Mouse (Mus musculus) megakaryocyte progenitor cell, adult 5-6 weeks (primary cell): ENCODE measurements around the gene Slc34a1. TPM values are rescaled to one million over a fixed set of nuclear protein-coding genes. Genes with fewer than 3 reads are reported as not detected.
"Not testable (repeated sequence)": the region's sequence is repeated elsewhere in the genome, so short reads cannot be mapped to it uniquely, and the experiment has no call there.

Source experiments
- ATAC-seq: replicated peaks from 2 replicates; pipeline ENCODE4 v1.8.0; 2016; ENCODE audit warnings: mild to moderate bottlenecking, moderate TSS enrichment, inconsistent platforms; ENCODE audit not compliant: poor library complexity
- total RNA-seq, 2 experiments: library from RNA; stranded (forward) in 1 of 2; stranded (reverse) in 1 of 2; fragments of 157-497, 149-512 nt in 1 of 2; fragments of 200-1000 nt in 1 of 2; gene quantifications; 2 replicates each; pipeline versions ENCODE4 v1.2.3 to v1.2.4; 2015 to 2017

Gene Slc34a1
- total RNA-seq, 2 experiments from 2014 or later = 0.08 to 0.12 TPM

GRCm38 (mm10) chr13:55431889-55432685, 34.1 kb downstream of the Slc34a1 start:
- ATAC-seq = peak; percentile 57

DNA sequence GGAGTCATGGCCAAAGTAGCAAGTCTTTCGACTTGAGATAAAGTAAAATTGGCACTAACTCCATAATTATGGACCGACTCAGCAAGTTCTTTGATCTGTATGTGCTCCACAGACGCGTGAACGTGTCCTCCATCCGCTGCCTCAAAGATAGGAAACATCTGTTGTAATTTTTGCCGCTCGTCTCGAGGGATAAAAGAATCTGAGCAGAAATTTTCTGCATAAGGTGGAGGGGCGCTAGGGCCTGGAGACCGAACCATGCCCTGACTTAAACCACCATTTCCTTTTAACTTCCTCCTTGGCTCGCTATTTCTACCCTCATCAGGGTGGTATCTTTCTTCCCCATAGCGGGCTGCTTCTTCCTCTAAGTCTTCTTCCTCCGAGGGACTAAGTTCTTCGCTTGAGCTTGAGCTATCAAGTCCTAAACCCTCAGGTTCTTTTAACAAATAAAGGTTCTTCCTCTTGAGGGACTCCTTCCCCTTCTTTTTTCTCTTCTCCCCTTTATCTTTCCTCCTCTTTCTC, 39.2 kb downstream of the Slc34a1 start:
- ATAC-seq = not testable (repeated sequence)

DNA sequence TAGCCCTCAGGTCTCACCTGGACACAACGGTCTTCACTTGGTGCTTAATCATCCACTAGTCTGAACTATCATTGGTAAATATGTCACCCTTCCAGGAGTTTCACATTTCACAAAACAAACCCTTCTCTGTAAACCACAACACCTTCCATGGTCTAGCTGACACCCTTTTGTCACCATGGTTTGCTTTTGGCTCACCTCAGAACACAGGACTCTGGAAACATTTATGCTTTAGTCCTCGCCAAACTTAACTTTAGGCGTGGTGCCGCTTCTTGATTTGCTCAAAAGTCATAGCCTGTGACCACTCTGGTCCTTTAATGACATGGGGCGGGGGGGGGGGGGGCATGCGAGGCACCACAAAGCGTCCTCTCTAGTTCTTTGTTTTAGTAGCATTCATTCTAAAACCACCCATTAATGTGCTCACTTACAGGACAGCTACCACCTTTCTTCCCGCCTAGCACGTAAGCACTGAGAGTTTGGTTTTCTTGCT, 45.9 kb downstream of the Slc34a1 start:
- no peak for ATAC-seq

GRCm38 (mm10) chr13:55444286-55444936, 46.4 kb downstream of the Slc34a1 start:
- peak; percentile 10 for ATAC-seq

DNA sequence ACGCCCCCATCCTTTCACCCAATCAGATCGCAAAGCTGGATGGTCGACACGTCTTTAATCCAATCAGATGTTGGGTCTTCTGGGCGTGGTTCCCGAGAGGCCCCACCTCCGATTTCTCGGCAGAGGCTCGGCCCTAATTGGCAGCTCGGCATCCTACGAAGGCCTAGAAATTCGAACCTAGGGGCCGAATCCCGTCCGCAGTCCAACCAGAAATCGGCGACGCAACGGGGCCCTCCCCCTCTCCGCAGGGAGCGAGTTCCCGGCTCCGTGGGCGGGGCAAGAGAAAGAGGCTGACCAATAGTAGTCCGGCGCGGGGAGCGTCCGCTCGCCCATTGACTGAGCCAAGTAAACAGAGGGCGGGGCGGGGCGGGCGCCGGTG, 46.9 kb downstream of the Slc34a1 start, which contains the start of gene Grk6:
Gene Grk6 (plus strand): TSS at position 136 of the 379 bp plus-strand sequence.
- ATAC-seq = peak; percentile 78

DNA sequence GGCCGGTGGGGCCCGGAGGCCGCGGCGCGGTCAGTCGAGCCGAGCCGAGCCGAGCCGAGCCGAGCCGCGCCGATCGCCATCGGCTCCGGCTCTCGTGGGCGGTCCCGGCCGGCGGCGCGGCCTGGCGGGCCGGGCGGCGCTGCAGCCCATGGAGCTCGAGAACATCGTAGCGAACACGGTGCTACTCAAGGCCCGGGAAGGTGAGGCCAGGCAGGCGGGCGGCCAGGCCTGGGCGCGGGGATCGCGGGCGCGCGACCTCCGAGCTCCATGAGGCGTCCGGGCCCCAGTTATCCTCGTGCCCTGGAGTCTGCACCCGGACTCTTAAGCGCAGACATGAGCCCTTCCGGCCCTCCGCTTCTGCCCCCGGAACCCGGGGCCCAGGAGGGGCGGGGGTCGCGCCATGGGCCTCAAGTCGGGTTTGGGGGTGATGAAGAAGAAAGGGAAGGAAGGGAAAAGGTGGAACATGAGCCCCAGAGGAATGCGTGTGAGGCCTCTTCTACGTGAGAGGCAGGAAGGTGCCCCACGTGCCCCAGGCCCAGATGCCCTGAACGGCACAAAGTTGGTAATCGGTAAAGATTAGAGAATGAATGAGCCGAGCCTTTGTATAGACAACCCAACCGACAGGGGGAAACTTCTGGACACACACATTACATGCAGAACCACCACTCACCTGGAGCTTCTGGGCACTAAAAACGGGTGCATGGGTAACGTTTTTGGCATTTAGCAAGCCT, 47.5 kb downstream of the Slc34a1 start:
- ATAC-seq = no peak

DNA sequence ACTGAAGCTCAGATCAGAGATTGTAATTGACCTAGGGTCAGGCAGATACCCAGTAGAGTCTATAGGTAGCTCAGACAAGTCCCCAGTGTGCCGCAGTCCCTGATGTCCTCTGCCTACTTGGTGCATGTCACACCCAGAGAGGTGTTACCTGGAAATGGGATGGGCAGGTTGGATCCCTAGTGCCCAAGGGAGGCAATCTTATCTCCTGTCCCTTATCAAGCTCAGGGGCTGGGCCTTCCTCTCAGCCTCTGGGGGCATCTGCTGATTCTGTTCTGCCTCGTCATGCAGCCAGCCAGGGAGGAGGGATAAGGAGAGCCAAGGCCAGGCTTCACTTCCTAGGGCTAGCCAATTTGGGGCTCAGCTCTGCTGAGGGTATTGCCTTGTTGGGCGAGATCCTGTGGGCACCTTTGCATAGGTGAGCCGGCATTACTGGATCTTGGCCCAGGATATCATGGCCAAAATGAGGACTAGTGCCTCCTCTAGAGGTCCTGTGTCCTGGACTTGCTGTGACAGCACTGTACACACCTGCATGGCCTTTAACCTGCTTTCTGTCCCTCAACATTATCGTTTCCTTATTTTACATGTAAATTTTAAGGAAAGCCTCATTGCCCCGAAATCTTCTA, 48.6 kb downstream of the Slc34a1 start:
- peak; percentile 27 for ATAC-seq

DNA sequence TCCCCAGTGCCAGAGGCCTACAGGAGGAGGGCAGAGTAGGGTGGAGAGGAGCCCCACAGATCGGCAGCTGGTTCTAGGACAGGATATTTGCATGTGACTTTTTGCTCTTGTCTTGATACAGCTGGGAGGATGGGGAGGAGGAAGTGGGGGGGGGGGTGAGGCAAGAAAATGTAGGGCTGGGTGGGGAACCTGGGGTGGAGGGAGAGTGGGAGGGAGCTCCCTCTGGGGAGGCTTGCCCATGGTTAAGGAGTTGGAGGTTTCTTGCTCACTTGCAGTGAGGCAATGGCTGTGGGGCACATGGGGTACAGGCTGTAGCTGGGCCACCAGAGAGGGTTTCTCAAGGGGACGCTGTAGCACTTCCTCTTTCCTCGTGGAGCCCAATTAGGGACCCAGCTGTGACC, 49.6 kb downstream of the Slc34a1 start:
- peak; percentile 45 for ATAC-seq

DNA sequence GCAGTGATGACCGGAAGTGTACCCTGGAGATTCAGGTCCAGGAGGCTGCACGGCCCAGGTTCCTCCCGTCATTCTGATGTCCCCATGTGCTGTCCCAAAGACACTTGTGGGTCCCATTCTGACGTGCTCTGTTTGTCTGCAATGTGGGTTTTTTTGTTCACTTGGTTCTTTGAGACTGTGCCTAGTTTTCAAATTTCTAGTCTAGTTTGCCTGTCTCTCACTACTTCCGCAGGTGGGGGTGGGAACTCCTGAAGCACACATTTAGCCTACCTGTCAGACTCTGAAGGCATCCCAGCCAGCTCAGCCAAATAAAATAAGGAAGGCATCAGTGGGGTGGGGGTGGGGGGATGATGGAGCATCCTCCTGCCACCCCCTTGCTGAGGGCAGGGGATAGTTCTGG, 50.1 kb downstream of the Slc34a1 start:
- no peak for ATAC-seq

DNA sequence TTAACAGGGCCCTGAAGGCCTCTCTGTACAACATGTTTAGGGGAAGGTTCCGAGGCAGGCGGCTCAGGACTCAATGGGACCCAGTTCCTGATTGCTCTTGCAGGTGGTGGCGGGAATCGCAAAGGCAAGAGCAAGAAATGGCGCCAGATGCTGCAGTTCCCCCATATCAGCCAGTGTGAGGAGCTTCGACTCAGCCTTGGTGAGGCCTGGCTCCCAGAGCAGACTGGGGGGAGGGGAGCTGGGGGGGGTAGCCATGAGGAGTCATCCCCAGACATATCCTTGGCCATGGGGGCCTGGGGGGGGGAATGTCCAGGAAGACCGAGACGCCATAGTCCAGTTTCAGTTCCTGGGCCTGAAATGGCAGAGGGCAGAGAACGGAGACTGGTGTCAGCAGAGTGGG, 51.2 kb downstream of the Slc34a1 start:
- no peak for ATAC-seq

DNA sequence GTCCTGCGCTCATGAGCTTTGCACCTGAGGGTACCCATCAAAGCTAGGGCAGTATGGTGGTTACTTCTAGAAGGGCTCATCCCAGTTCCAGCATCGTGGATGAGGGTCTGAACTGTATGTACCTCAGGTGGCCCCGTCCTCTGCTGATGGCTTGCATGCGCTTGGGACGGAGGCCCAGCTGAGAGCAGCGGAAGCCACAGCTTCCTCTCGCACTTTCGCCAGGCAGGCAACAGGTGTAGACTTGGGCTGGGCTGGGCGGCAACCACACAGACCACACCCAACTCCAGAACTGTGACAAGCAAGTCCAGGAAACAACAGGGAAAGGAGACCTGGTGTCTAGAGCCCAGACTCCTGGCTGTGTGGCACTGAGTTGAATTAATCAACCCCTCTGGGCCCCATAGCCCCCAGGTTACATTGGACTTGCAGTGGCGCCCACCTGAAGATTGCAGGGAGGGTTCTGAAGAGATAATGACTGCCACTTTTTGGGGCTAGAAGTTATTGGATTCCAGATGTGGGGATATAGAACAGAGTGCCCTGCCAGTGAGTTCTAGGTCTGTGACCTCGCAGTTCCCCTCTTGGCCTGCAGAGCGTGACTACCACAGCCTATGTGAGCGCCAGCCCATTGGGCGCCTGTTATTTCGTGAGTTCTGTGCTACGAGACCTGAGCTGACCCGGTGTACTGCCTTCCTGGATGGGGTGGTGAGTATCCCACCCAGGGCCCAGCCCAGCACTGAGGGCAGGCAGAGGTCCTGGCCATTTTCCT, 51.9 kb downstream of the Slc34a1 start:
- ATAC-seq = no peak; the same call in 1 of the 2 replicates

- ATAC-seq = no peak
These were observed 52.6 kb downstream of the Slc34a1 start for GRCm38 (mm10) chr13:55450511-55450980.

- ATAC-seq = no peak
These were observed 53.3 kb downstream of the Slc34a1 start for GRCm38 (mm10) chr13:55451296-55451695.

DNA sequence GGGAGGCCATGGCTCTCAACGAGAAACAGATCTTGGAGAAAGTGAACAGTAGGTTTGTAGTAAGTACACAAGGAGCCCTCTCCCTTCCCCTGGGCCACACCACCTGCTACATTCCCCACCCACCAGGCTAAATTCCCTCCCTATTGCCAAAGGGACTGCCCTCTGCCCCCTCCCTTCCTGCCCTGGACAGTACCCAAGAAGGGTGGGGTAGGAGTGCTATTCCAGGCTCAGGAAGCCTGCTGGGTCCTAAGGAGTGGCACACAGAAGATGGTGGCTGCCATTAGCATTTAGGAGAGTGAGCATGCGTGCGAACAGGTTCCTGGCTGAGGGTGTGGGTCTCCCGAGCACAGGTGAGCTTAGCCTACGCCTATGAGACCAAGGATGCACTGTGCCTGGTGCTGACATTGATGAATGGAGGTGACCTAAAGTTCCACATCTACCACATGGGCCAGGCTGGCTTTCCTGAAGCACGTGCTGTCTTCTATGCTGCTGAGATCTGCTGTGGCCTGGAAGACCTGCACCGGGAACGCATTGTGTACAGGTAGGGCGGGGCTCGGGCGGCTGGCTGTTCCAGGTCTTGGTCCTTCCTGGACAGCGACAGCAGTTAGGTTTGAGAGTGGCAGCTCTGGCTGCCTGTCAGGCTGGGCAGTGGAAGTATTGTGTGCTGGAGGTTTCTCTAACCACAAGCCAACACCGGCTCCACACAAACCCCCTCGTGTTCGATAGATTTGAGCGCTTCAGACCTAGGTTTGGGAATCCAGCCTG, 54.0 kb downstream of the Slc34a1 start:
- no peak for ATAC-seq

DNA sequence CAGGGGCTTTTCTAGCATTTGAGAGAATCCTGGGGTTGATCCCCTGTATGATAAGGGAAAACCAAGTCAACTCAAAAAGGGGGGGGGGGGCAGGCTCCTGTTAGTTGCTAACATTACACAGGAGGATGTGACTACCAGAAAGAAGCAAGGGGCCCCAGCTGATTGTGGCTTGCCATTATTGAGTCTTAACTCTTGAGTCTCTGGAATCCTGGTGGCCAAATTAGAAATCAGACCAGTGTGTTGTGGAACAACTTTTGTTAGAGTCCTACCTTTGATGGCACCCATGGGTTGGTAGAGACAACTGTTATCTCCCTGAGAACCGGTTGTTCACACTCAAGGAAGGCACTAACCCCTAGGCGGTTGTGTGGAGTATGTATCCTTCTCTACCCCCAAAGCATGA, 65.0 kb downstream of the Slc34a1 start:
- no peak for ATAC-seq

- ATAC-seq = no peak
These were observed 65.5 kb downstream of the Slc34a1 start for GRCm38 (mm10) chr13:55463399-55464026.

DNA sequence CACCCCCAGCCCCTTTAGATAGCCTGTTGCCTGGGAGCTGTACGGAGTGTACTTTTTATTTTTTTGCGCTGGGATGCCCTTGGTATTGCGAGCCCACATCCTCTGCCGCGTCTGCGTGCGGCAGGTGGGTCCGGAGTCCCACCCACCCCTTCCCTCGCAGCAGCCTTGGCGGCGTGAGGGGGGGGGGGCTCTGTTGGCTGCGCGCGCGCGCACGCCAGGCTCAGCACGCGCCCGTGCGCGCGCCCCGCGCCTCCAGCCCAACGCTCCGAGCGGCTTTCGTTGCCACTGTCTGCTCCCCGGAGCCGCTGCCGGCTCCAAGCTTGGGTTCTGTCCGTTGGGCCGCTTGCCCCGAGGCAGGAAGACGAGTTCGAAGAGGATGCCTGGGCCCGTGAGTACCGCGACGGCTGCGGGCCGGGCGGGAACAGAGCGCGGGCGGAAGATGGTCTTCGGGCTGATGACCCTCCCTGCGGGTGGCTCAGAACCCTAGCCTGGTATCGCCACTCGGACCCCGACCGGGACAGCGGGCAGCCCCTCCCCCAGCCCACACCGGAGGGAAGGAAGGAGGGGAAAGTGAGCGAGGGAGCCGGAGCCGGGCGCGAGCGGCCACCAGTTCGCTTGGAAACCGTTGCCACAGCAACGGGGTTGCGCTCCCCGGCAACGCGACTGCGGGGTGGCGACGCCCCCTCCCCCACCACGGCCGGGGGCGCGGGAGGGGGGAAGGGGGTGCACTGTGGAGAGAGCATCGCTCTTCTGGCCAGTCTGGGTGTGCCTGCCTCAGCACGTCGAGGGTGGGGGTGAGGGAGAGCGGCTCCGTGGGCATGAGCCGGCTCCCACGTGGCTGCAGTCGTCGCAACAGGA, 66.3 kb downstream of the Slc34a1 start, which contains the start of gene Prr7:
Gene Prr7 (plus strand): TSS at position 241 of the 858 bp plus-strand sequence.
- ATAC-seq = peak; percentile 30; the same call in 1 of the 2 replicates

DNA sequence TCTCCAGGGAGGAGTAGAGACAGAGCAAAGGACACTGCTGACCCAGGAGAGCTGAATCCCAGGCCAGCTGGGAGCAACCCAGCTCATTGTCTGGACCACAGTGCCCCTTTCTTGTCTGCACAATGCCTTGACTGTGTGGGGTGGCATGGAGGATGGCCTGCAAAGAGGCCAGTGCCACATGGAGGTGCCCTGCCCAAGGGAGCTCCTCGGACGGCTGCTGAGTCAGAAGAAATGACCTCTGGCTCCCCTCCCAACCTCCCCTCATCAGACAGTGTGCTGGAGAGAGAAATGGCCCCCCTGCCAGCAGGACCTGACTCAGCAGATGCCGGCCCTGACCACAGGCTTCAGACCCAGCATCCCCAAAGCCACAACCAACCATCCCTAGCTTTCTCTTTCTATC, 67.2 kb downstream of the Slc34a1 start:
- ATAC-seq = peak; percentile 17; the same call in 1 of the 2 replicates
